Mouse (Mus musculus): ENCODE measurements around the gene 9430015G10Rik. TPM values are rescaled to one million over a fixed set of nuclear protein-coding genes. Genes with fewer than 3 reads are reported as not detected.

9430015G10Rik gene
- total RNA-seq, 2 experiments from 2014 or later: 9.6 to 12.9 TPM

GRCm38 (mm10) chr4:156168611-156169010, 58.8 kb downstream of the 9430015G10Rik start:
- DNase-seq (ENCODE audit: low spot score in 2 of 2): peak in 1 of 2 experiments; percentile 15

- DNase-seq (ENCODE audit: low spot score in 2 of 2): peak in 1 of 2 experiments; percentile 14
Measured at GRCm38 (mm10) chr4:156169129-156169528, 59.3 kb downstream of the 9430015G10Rik start.

GRCm38 (mm10) chr4:156171828-156172227, 62.0 kb downstream of the 9430015G10Rik start:
- no peak for DNase-seq (ENCODE audit: low spot score in 2 of 2)

Other genes with a start within 250 kb of the 9430015G10Rik start
- gene Tas1r3, start 246.6 kb upstream of the 9430015G10Rik start, total RNA-seq (2021): under 1 TPM; 0.27 to 0.42 TPM
- 10 to 100 TPM; 16.9 to 17.5 TPM for gene Cptp, start 240.5 kb upstream of the 9430015G10Rik start, total RNA-seq (2021)
- gene Ints11, start 240.4 kb upstream of the 9430015G10Rik start, total RNA-seq (2021): 10 to 100 TPM; 26.4 to 29.7 TPM
- gene Pusl1, start 218.2 kb upstream of the 9430015G10Rik start, total RNA-seq (2021): 10 to 100 TPM; 28.1 to 32.8 TPM
- 10 to 100 TPM; 17.2 to 19.3 TPM for gene Acap3, start 218.2 kb upstream of the 9430015G10Rik start, total RNA-seq (2021)
- gene Ube2j2, start 166.2 kb upstream of the 9430015G10Rik start, total RNA-seq (2021): 10 to 100 TPM; 75.5 to 85.8 TPM
- gene C1qtnf12, start 147.7 kb upstream of the 9430015G10Rik start, total RNA-seq (2021): 10 to 100 TPM; 69.5 to 94.3 TPM
- 1 to 10 TPM; 5.9 to 6.1 TPM for gene B3galt6, start 117.3 kb upstream of the 9430015G10Rik start, total RNA-seq (2021)
- gene Sdf4, start 117.1 kb upstream of the 9430015G10Rik start, total RNA-seq (2021): 100 to 1,000 TPM; 227 to 290 TPM
- under 1 TPM; 0.29 to 0.66 TPM for gene Tnfrsf4, start 96.1 kb upstream of the 9430015G10Rik start, total RNA-seq (2021)
- not detected for gene Tnfrsf18, start 83.8 kb upstream of the 9430015G10Rik start, total RNA-seq (2021)
- under 1 TPM in 1 of 2 experiments, not detected in 1; 0.35 TPM for gene Ttll10, start 50.6 kb upstream of the 9430015G10Rik start, total RNA-seq (2021)
- under 1 TPM in 1 of 2 experiments, not detected in 1; 0.10 TPM for gene Rnf223, start 20.5 kb downstream of the 9430015G10Rik start, total RNA-seq (2021)
- gene Agrn, start 87.5 kb downstream of the 9430015G10Rik start, total RNA-seq (2021): 10 to 100 TPM; 27.8 to 29.7 TPM
- gene Isg15, start 90.8 kb downstream of the 9430015G10Rik start, total RNA-seq (2021): 1 to 10 TPM; 4.8 to 6.8 TPM
- gene AW011738, start 93.3 kb downstream of the 9430015G10Rik start, total RNA-seq (2021): 1 to 10 TPM; 3.3 to 4.7 TPM
- 1 to 10 TPM; 5.8 to 7.4 TPM for gene Perm1, start 105.9 kb downstream of the 9430015G10Rik start, total RNA-seq (2021)
- 10 to 100 TPM; 19.7 to 19.8 TPM for gene Plekhn1, start 124.9 kb downstream of the 9430015G10Rik start, total RNA-seq (2021)
- 10 to 100 TPM; 40.2 to 44.0 TPM for gene Noc2l, start 126.0 kb downstream of the 9430015G10Rik start, total RNA-seq (2021)
- 1 to 10 TPM; 1.1 to 1.6 TPM for gene Samd11, start 145.7 kb downstream of the 9430015G10Rik start, total RNA-seq (2021)
- gene Vmn2r-ps159, start 221.1 kb downstream of the 9430015G10Rik start, total RNA-seq (2021): not detected

Data from adrenal gland, adult 18-20 months (tissue).